Comparison of ENCODE assay signal across 31 mouse cellular contexts in genomic region chr11:58894456-58894855, GRCm38 (mm10). TPM values are rescaled to one million over a fixed set of nuclear protein-coding genes. Genes with fewer than 3 reads are reported as not detected.
A peak's percentile ranks its signal among the peaks of the same experiment; 100 is the strongest.
DNase-seq lines count a peak whose midpoint lies in the region; ATAC-seq lines count a peak whose summit lies in the region.
"Had no signal": no experiment of that assay in that cellular context is flagged by ENCODE, and none has a peak within 500 bp of the region (broad histone marks: within the 10 kb centered on the region; RNA-seq: fewer than 3 reads in every experiment).

No protein-coding gene starts in this region.

- intact Hi-C loops in gastrocnemius, postnatal 36 days (cut with DNase I), result no loop called here

- H3K9me3 ChIP-seq in heart, embryonic 12.5 days (replicated peaks), result no peaks in the 10 kb centered on the region
- H3K9me3 ChIP-seq: embryonic facial prominence, embryonic 13.5 days; forebrain, embryonic 15.5 days; hindbrain, embryonic 13.5 days; neural tube, embryonic 15.5 days; stomach, embryonic 15.5 days had no signal

- H3K27ac ChIP-seq in heart, embryonic 12.5 days (ENCODE audit: poor library complexity, severe bottlenecking), result no peak overlapping the region
- H3K27ac ChIP-seq: embryonic facial prominence, embryonic 13.5 days; forebrain, embryonic 15.5 days; heart, adult 2 months; hindbrain, embryonic 13.5 days; neural tube, embryonic 15.5 days; stomach, embryonic 15.5 days had no signal

- H3K4me3 ChIP-seq in heart, embryonic 12.5 days, result no peak overlapping the region
- H3K4me3 ChIP-seq: embryonic facial prominence, embryonic 13.5 days; forebrain, embryonic 15.5 days; heart, adult 2 months; hindbrain, embryonic 13.5 days; neural tube, embryonic 15.5 days; stomach, embryonic 15.5 days had no signal

- H3K4me2 ChIP-seq in heart, embryonic 12.5 days, result no peak overlapping the region
- H3K4me2 ChIP-seq: embryonic facial prominence, embryonic 13.5 days; forebrain, embryonic 15.5 days; hindbrain, embryonic 13.5 days; liver, embryonic 11.5 days; midbrain, embryonic 11.5 days; neural tube, embryonic 15.5 days; stomach, embryonic 15.5 days had no signal

- WGBS in heart, embryonic 12.5 days, result 84% methylated on average over 6 of the region's 6 CpGs

- ATAC-seq in heart, embryonic 12.5 days (ENCODE audit: insufficient number of reproducible peaks, low FRiP score), result no peak
- ATAC-seq: forebrain, embryonic 15.5 days; liver, postnatal 0 days had no signal

- DNase-seq in heart, adult 11 months, result peak; percentile 78
- DNase-seq in urinary bladder, postnatal 25 days (ENCODE audit: low spot score), result peak; percentile 15
- no peak for DNase-seq in urinary bladder, adult 2 months (ENCODE audit: low spot score)
- peak; percentile 48 to 49 for DNase-seq in thymus, postnatal 10 days (ENCODE audit: low spot score in 2 of 2)
- DNase-seq in adrenal gland, adult 18-20 months (ENCODE audit: low spot score in 2 of 2), result no peak
- DNase-seq in spleen, postnatal 10 days (ENCODE audit: low spot score in 2 of 2), result no peak
- no peak for DNase-seq in gastrocnemius, postnatal 36 days
- DNase-seq: adrenal gland, postnatal 25 days; cerebellum, adult 11 months; cerebellum, postnatal 10 days; gastrocnemius, postnatal 10 days; heart, adult 2 months; kidney, adult 8-10 months; kidney, postnatal 14 days; liver, postnatal 0 days; lung, postnatal 10 days; right cerebral cortex, adult 18-20 months; right cerebral cortex, postnatal 4 days had no signal

- H3K9ac ChIP-seq in heart, embryonic 12.5 days, result no peak overlapping the region
- H3K9ac ChIP-seq: embryonic facial prominence, embryonic 13.5 days; forebrain, embryonic 15.5 days; hindbrain, embryonic 13.5 days; liver, postnatal 0 days; neural tube, embryonic 15.5 days; stomach, embryonic 15.5 days had no signal

- peaks cover 70% of the 10 kb centered on the region for H3K36me3 ChIP-seq in heart, embryonic 12.5 days

- no peaks in the 10 kb centered on the region for H3K4me1 ChIP-seq in heart, embryonic 12.5 days (replicated peaks)
- H3K4me1 ChIP-seq: embryonic facial prominence, embryonic 13.5 days; forebrain, embryonic 15.5 days; neural tube, embryonic 15.5 days; stomach, embryonic 15.5 days had no signal

- H3K27me3 ChIP-seq in heart, embryonic 12.5 days (replicated peaks), result no peaks in the 10 kb centered on the region
- H3K27me3 ChIP-seq: embryonic facial prominence, embryonic 13.5 days; forebrain, embryonic 15.5 days; hindbrain, embryonic 13.5 days; neural tube, embryonic 15.5 days; stomach, embryonic 15.5 days had no signal

RNA-seq across cellular contexts. Expression of gene Zfp39, which starts 9.6 kb away (rescaled TPM):
- polyA plus RNA-seq in heart, embryonic 12.5 days (2016; fragmentation: Nextera tagmentation; extraction: Ambion mirVana), result 4.4 and 5.1 TPM in 2 replicates
- 3.0 and 5.1 TPM in 2 replicates for polyA plus RNA-seq in urinary bladder, adult 2 months (2012; rRNA removed)
- 1 to 10 TPM; 3.3 to 4.1 TPM for total RNA-seq in adrenal gland, adult 18-20 months (2021)
- total RNA-seq in gastrocnemius, postnatal 36 days (2021), result 1 to 10 TPM; 2.0 to 3.2 TPM

RNA-seq across cellular contexts. Expression of gene Btnl10, which starts 23.3 kb away (rescaled TPM):
- polyA plus RNA-seq in heart, embryonic 12.5 days (2016; fragmentation: Nextera tagmentation; extraction: Ambion mirVana), result 0.11 and 0.13 TPM in 2 replicates
- not detected in 2 replicates for polyA plus RNA-seq in urinary bladder, adult 2 months (2012; rRNA removed)
- not detected for total RNA-seq in adrenal gland, adult 18-20 months (2021)
- total RNA-seq in gastrocnemius, postnatal 36 days (2021), result not detected
- total RNA-seq: adrenal gland, postnatal 25 days; heart, adult 2 months; heart, postnatal 25 days; layer of hippocampus, adult 18-20 months; left cerebral cortex, adult 8-10 months had no signal
- polyA plus RNA-seq: embryonic facial prominence, embryonic 13.5 days; forebrain, embryonic 15.5 days; heart, embryonic 14.5 days; hindbrain, embryonic 13.5 days; limb, embryonic 11.5 days; midbrain, embryonic 11.5 days had no signal

RNA-seq across cellular contexts. Expression of gene 2810021J22Rik, which starts 27.4 kb away (rescaled TPM):
- polyA plus RNA-seq in heart, embryonic 12.5 days (2016; fragmentation: Nextera tagmentation; extraction: Ambion mirVana), result 3.6 and 4.8 TPM in 2 replicates
- polyA plus RNA-seq in urinary bladder, adult 2 months (2012; rRNA removed), result 4.6 and 4.9 TPM in 2 replicates
- 1 to 10 TPM; 4.0 to 5.9 TPM for total RNA-seq in adrenal gland, adult 18-20 months (2021)
- 1 to 10 TPM in 1 of 2 experiments, under 1 TPM in 1; 0.74 to 1.2 TPM for total RNA-seq in gastrocnemius, postnatal 36 days (2021)

RNA-seq across cellular contexts. Expression of gene Rnf187, which starts 44.3 kb away (rescaled TPM):
- 208 and 213 TPM in 2 replicates for polyA plus RNA-seq in heart, embryonic 12.5 days (2016; fragmentation: Nextera tagmentation; extraction: Ambion mirVana)
- 137 and 140 TPM in 2 replicates for polyA plus RNA-seq in urinary bladder, adult 2 months (2012; rRNA removed)
- 100 to 1,000 TPM; 171 to 177 TPM for total RNA-seq in adrenal gland, adult 18-20 months (2021)
- 10 to 100 TPM; 86.9 to 96.5 TPM for total RNA-seq in gastrocnemius, postnatal 36 days (2021)

RNA-seq across cellular contexts. Expression of gene Gm12258, which starts 47.5 kb away (rescaled TPM):
- 4.6 and 5.4 TPM in 2 replicates for polyA plus RNA-seq in heart, embryonic 12.5 days (2016; fragmentation: Nextera tagmentation; extraction: Ambion mirVana)
- 9.9 and 14.3 TPM in 2 replicates for polyA plus RNA-seq in urinary bladder, adult 2 months (2012; rRNA removed)
- total RNA-seq in adrenal gland, adult 18-20 months (2021), result 1 to 10 TPM; 4.1 to 5.7 TPM
- total RNA-seq in gastrocnemius, postnatal 36 days (2021), result 1 to 10 TPM in 1 of 2 experiments, under 1 TPM in 1; 0.69 to 1.1 TPM

Comparison
In these comparisons a context has a peak if more than half of its experiments do, and no peak if none do; other contexts are left out.
1. DNase-seq: peak in heart, adult 11 months (single experiment), urinary bladder, postnatal 25 days (single experiment) and thymus, postnatal 10 days (2 of 2); none in urinary bladder, adult 2 months (single experiment), adrenal gland, adult 18-20 months (0 of 2), spleen, postnatal 10 days (0 of 2) and gastrocnemius, postnatal 36 days (0 of 2).